Mouse (Mus musculus): ENCODE data around the gene Slc2a6. TPM values are rescaled to one million over a fixed set of nuclear protein-coding genes. Genes with fewer than 3 reads are reported as not detected.

Slc2a6 gene
- not detected in 2 replicates for total RNA-seq (2014; fragmentation: Nextera tagmentation)
- total RNA-seq (2017), result 0.16 and 0.17 TPM in 2 replicates
- polyA plus RNA-seq (2012), result not detected in 2 replicates

GRCm38 (mm10) chr2:27027618-27028436 is at the start of gene Slc2a6:
Gene Slc2a6, minus strand, starts transcription at chr2:27027998.
- peak; percentile 49 for DNase-seq (ENCODE audit: low spot score)
- TF ChIP-seq POLR2AphosphoS5 (IDR thresholded peaks at IDR 0.05; ENCODE audit: insufficient replicate concordance, low read depth, low read length), result no peak
- peak within 1 kb of the TSS; percentile 22; the same call in 1 of the 2 replicates for H3K4me3 ChIP-seq (ENCODE audit: low read depth, low read length)
- H3K4me1 ChIP-seq (ENCODE audit: insufficient read depth, low read depth, low read length), result peaks cover 12% of the 10 kb centered on the region
- H3K9me3 ChIP-seq (replicated peaks), result no peaks in the 10 kb centered on the region
- peaks cover 60% of the 10 kb centered on the region for H3K27me3 ChIP-seq (ENCODE audit: insufficient read depth, low read length)
- ATAC-seq (ENCODE audit: extremely low read depth, insufficient number of reproducible peaks, low FRiP score, poor library complexity, severe bottlenecking), result peak; percentile 54; the same call in 1 of the 2 replicates
- H3K36me3 ChIP-seq (replicated peaks), result no peaks in the 10 kb centered on the region

- Histone ChIP-seq H3K9me3 (replicated peaks) (no peaks in the 10 kb centered on the region), H3K36me3 (replicated peaks) (no peaks in the 10 kb centered on the region), H3K27me3 (ENCODE audit: insufficient read depth, low read length) (peaks cover 11% of the 10 kb centered on the region), H3K4me3 (ENCODE audit: low read depth, low read length) (no peak overlapping the region), H3K4me1 (ENCODE audit: insufficient read depth, low read depth, low read length) (no peaks in the 10 kb centered on the region)
- peak; percentile 8 for DNase-seq (ENCODE audit: low spot score)
- TF ChIP-seq GATA1 (IDR thresholded peaks at IDR 0.05; ENCODE audit: borderline replicate concordance, low read length) (no peak), CTCF (IDR thresholded peaks at IDR 0.05; ENCODE audit: low read depth, low read length) (0 out of 2 replicates have a peak, but pooled peaks have one; percentile 20)
- ATAC-seq (ENCODE audit: extremely low read depth, insufficient number of reproducible peaks, low FRiP score, poor library complexity, severe bottlenecking), result no peak
Observed at GRCm38 (mm10) chr2:27075485-27075884, 47.7 kb upstream of the Slc2a6 start.

GRCm38 (mm10) chr2:27074804-27075203 is 47.0 kb upstream of the Slc2a6 start:
- TF ChIP-seq CTCF (IDR thresholded peaks at IDR 0.05; ENCODE audit: low read depth, low read length) (no peak), GATA1 (IDR thresholded peaks at IDR 0.05; ENCODE audit: borderline replicate concordance, low read length) (no peak), TAL1 (conservative IDR thresholded peaks at IDR 0.05; ENCODE audit: low read depth, low read length) (no peak), GATA2 (IDR thresholded peaks at IDR 0.05; ENCODE audit: borderline replicate concordance, low read depth, low read length) (no peak), POLR2AphosphoS5 (IDR thresholded peaks at IDR 0.05; ENCODE audit: insufficient replicate concordance, low read depth, low read length) (no peak)
- no peak for DNase-seq (ENCODE audit: low spot score)
- Histone ChIP-seq H3K9me3 (replicated peaks) (no peaks in the 10 kb centered on the region), H3K36me3 (replicated peaks) (no peaks in the 10 kb centered on the region), H3K4me3 (ENCODE audit: low read depth, low read length) (no peak overlapping the region), H3K4me1 (ENCODE audit: insufficient read depth, low read depth, low read length) (no peaks in the 10 kb centered on the region), H3K27me3 (ENCODE audit: insufficient read depth, low read length) (peaks cover 15% of the 10 kb centered on the region)
- ATAC-seq (ENCODE audit: extremely low read depth, insufficient number of reproducible peaks, low FRiP score, poor library complexity, severe bottlenecking), result no peak

- H3K4me3 ChIP-seq (ENCODE audit: low read depth, low read length), result no peak overlapping the region
- H3K4me1 ChIP-seq (ENCODE audit: insufficient read depth, low read depth, low read length), result no peaks in the 10 kb centered on the region
- TF ChIP-seq GATA1 (IDR thresholded peaks at IDR 0.05; ENCODE audit: borderline replicate concordance, low read length) (no peak), CTCF (IDR thresholded peaks at IDR 0.05; ENCODE audit: low read depth, low read length) (no peak), TAL1 (conservative IDR thresholded peaks at IDR 0.05; ENCODE audit: low read depth, low read length) (no peak), GATA2 (IDR thresholded peaks at IDR 0.05; ENCODE audit: borderline replicate concordance, low read depth, low read length) (no peak), POLR2AphosphoS5 (IDR thresholded peaks at IDR 0.05; ENCODE audit: insufficient replicate concordance, low read depth, low read length) (no peak)
- no peak for DNase-seq (ENCODE audit: low spot score)
- no peak for ATAC-seq (ENCODE audit: extremely low read depth, insufficient number of reproducible peaks, low FRiP score, poor library complexity, severe bottlenecking)
- H3K36me3 ChIP-seq (replicated peaks), result no peaks in the 10 kb centered on the region
- H3K9me3 ChIP-seq (replicated peaks), result no peaks in the 10 kb centered on the region
- peaks cover 10% of the 10 kb centered on the region for H3K27me3 ChIP-seq (ENCODE audit: insufficient read depth, low read length)
Observed at GRCm38 (mm10) chr2:27073407-27073806, 45.6 kb upstream of the Slc2a6 start.

- no peak for ATAC-seq (ENCODE audit: extremely low read depth, insufficient number of reproducible peaks, low FRiP score, poor library complexity, severe bottlenecking)
- Histone ChIP-seq H3K4me1 (ENCODE audit: insufficient read depth, low read depth, low read length) (no peaks in the 10 kb centered on the region), H3K4me3 (ENCODE audit: low read depth, low read length) (no peak within 1 kb of the TSS), H3K27me3 (ENCODE audit: insufficient read depth, low read length) (peaks cover 11% of the 10 kb centered on the region), H3K36me3 (replicated peaks) (no peaks in the 10 kb centered on the region), H3K9me3 (replicated peaks) (no peaks in the 10 kb centered on the region)
- TF ChIP-seq GATA1 (IDR thresholded peaks at IDR 0.05; ENCODE audit: borderline replicate concordance, low read length), result no peak
- TF ChIP-seq GATA2 (IDR thresholded peaks at IDR 0.05; ENCODE audit: borderline replicate concordance, low read depth, low read length), result no peak
- no peak for DNase-seq (ENCODE audit: low spot score)
Observed at GRCm38 (mm10) chr2:27071978-27072377, 44.2 kb upstream of the Slc2a6 start, which contains the start of gene Mymk. Gene Mymk, minus strand, starts transcription at chr2:27072179.

GRCm38 (mm10) chr2:27071137-27071536 is 43.3 kb upstream of the Slc2a6 start:
- no peak for TF ChIP-seq POLR2AphosphoS5 (IDR thresholded peaks at IDR 0.05; ENCODE audit: insufficient replicate concordance, low read depth, low read length)
- TF ChIP-seq CTCF (IDR thresholded peaks at IDR 0.05; ENCODE audit: low read depth, low read length), result no peak
- TF ChIP-seq GATA1 (IDR thresholded peaks at IDR 0.05; ENCODE audit: borderline replicate concordance, low read length), result no peak
- no peak for TF ChIP-seq GATA2 (IDR thresholded peaks at IDR 0.05; ENCODE audit: borderline replicate concordance, low read depth, low read length)
- no peak for TF ChIP-seq TAL1 (conservative IDR thresholded peaks at IDR 0.05; ENCODE audit: low read depth, low read length)
- peaks cover 11% of the 10 kb centered on the region for H3K27me3 ChIP-seq (ENCODE audit: insufficient read depth, low read length)
- H3K9me3 ChIP-seq (replicated peaks), result no peaks in the 10 kb centered on the region
- H3K36me3 ChIP-seq (replicated peaks), result no peaks in the 10 kb centered on the region
- H3K4me3 ChIP-seq (ENCODE audit: low read depth, low read length), result no peak overlapping the region
- no peaks in the 10 kb centered on the region for H3K4me1 ChIP-seq (ENCODE audit: insufficient read depth, low read depth, low read length)
- no peak for ATAC-seq (ENCODE audit: extremely low read depth, insufficient number of reproducible peaks, low FRiP score, poor library complexity, severe bottlenecking)
- DNase-seq (ENCODE audit: low spot score), result no peak

All from G1E (cell line).